Mouse (Mus musculus): ENCODE data around the gene Fmo1.
"Not testable (repeated sequence)": the region's sequence is repeated elsewhere in the genome, so short reads cannot be mapped to it uniquely, and the experiment has no call there.

Fmo1 gene

GRCm38 (mm10) chr1:162785222-162785621 is 81.2 kb downstream of the Fmo1 start:
- no peak for DNase-seq

- DNase-seq = no peak
Observed at GRCm38 (mm10) chr1:162783669-162784248, 82.7 kb downstream of the Fmo1 start.

GRCm38 (mm10) chr1:162781035-162781434 is 85.4 kb downstream of the Fmo1 start:
- DNase-seq = not testable (repeated sequence)

Data from lung, postnatal 14 days (tissue).